Mouse (Mus musculus) spleen, postnatal 4 days (tissue): ENCODE measurements around the gene Twnk.
"Not testable (repeated sequence)": the region's sequence is repeated elsewhere in the genome, so short reads cannot be mapped to it uniquely, and the experiment has no call there.

Source experiments
- DNase-seq, 2 experiments: peaks; one replicate each; pipeline ENCODE4 v3.0.0; 2022; ENCODE audit warnings: low spot score in 2 of 2

Twnk gene

DNA sequence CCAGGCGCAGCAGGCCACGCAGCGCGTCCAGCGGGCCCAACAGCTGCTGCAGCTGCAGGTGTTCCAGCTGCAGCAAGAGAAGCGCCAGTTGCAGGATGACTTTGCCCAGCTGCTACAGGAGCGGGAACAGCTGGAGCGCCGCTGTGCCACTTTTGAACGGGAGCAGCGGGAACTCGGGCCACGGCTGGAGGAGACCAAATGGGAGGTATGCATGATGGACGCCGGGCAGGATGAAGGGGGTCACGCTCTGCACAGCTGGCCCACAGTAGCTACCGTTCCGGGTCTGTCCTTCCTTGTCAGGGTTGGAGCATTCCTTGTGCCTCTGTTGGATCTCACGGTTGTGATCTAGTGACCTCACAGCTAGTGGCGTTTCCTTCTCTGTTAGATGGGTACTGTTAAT, 19.3 kb downstream of the Twnk start:
- no peak for DNase-seq

DNA sequence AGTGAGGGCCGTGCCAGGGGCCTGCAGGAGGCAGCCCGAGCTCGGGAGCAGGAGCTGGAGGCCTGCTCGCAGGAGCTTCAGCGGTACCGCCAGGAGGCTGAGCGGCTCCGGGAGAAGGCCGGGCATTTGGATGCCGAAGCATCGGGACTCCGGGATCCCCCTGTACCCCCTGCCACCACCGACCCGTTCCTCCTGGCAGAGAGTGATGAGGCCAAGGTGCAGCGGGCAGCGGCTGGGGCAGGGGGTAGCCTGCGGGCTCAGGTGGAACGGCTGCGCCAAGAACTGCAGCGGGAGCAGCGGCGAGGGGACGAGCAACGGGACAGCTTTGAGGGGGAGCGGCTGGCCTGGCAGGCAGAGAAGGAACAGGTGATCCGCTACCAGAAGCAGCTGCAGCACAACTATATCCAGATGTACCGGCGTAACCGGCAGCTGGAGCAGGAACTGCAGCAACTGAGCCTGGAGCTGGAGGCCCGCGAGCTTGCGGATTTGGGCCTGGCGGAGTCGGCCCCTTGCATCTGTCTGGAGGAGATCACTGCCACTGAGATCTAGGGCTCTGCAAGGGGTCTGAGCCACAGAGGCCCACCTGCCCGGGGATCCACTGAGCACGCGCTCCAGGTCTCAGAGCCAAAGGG, 20.6 kb downstream of the Twnk start:
- no peak for DNase-seq

DNA sequence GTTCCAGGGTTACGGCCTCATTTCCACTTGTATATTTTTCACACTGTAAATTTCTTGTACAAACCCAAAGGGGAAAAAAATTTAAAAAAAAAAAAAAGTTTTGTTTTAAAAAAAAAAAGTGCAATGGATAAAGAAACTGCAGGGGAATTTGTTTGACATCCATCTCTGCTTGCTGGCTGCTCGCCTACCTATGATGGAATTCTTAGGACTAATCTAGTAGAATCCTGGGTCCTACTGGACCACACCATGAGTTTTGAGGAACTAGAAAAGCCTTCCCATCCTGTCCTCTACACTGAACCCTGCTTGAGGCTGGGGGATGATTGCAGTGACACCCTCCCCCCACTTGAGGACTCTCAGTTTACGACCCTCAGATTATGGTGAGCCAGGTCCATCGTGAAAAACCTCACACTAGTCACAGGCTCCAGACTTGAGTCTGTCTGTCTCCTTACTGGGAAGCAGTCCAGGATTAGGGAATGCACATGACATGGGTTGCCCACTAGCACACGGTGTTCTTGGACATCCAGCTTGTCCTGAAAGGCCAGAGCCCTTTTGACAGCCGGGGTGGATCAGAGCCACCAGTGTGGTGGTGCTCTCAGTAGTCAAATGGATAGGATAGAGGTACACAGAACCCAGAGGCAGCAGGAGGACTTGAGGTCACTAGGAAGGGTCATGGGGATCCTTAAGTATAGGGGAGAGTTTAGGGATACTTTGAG, 21.7 kb downstream of the Twnk start:
- no peak for DNase-seq

DNA sequence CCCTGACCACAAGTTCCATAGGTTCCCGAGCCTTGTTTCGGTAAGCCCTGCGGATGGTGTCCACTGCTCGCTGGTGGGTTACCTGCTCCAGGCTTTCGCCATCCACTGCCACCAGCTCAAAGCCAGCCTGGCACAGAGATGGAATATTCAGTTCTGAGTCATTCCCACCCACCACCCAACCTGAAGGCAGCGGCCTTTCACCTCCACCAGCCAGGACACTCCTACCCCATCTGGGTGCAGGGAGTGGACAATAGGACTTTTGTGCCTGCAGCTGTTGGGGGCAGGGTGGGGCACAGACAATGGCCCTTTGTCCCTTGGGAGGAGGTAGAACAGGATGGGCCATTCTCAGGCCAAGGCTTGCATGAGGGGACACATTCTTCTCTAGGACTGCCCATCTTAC, 22.4 kb downstream of the Twnk start:
- no peak for DNase-seq

DNA sequence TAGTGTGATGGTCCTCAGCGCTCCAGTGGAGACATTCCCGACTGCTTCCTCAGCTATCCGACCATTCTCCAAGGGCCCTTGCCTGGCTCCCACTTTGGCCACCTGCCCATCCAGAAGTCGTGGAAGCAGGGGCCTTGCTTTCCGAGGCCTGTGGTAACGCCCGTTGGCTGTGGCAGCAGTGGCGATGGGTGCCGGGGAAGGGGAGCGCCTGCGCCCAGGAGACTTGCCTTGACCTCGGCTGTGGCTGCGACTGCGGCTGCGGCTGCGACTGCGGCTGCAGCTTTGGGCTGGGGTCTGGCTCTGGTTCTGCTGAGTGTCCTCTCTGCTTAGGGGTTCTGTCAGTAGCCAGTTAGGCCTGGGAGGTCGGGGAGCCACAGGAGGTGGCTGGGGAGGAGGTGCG, 23.3 kb downstream of the Twnk start:
- peak in 1 of 2 experiments; percentile 61 for DNase-seq

DNA sequence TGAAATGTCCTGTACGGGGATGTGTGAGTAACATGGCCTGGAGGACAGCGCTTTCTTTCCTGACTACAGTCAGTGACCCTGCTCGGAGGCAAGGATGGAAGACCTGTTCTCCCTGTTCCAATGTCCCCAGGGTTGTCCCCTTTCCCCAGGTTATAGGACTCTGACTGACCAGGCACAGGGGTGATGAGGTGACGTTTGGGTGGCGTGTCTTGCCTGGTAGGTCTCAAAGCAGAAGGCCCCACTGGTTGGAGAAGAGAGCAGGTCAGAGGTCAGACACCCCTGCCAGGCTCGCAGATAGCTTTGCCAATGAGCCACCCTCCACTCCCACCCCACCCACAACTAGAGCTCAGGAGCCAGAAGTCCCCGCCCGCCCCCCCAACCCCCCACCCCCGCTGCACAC, 24.1 kb downstream of the Twnk start:
- DNase-seq = no peak

DNA sequence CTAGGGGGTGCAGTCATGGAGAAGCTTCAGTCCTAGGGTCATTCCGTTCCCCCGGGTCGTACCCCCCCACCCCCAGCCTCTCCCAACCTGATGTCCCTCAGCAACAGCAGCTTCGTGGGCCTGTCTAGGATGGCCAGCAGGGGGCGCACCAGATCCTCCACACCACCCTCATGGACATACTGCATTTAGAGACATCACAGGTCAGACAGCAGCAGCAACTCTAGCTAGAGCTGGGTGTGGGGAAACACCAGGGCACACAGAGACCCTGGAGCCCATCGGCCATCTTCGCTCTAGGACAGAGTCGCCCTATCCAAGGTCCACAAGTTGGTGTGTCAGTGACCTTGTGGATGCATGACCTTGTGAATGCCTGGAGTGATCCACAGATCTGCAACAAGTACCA, 24.6 kb downstream of the Twnk start:
- peak; percentile 63 to 87 for DNase-seq

DNA sequence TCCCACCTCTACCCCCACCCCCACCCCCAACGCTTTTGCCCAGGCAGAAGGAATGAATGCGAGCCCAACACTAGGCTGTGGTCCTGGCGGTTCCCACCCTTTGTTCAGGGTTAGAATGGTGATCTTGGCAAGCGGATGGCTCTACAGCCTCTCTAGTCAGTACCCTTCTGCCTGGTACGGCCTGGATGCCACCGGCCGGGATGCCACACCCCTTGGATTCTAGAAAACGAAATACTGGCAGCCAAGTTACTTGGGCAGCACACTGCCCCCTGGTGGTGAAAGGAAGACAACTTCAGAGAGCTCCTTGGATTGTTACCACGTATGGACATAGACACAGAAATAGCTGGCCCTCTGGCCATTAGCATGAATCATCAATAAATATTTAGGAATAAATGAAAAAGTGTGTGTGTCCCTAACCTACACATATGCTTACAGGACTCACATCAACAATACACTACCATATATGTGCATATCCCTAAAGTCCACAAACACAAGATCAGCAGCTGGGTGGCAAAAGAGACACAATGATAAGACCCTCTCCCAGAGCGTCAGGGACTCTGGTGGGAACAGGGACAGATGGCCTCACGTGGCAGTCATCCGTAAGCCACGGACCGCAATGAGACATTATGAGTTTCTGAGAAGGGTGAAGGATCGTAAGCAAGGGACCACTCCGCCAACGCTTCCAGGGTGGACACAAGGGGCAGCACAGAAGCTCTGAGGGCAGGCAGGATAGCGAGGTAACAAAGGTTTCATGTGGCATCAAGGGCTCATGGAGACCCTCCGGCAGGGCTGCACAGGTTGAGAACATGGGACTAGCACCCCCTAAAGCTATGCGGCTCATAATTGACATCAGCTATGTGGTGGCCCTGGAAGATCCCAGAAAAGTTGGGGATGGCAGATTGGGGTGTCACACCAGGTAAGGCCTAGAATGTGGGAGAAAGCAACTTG, 25.6 kb downstream of the Twnk start:
- DNase-seq = peak; percentile 67 to 88

DNA sequence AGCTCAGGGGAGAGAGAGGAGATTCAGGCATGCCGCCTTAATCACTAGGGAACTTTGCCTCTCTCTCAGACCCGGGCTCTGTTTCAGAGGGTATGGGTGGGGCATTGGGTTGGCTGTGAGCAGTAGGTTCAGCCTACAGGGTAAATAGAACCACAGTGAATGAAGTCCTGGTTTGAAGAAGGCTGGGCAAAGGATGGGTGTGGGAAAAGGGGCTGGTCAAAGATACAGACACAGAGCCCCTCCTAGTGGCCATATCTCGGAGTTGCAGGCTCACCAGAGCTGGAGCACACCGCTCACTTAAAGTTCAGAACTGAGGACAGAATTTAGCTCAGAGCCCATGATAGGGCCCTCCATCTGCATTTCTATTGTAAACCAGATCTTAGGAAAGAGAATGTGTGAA, 26.3 kb downstream of the Twnk start:
- DNase-seq = peak; percentile 67 to 87

DNA sequence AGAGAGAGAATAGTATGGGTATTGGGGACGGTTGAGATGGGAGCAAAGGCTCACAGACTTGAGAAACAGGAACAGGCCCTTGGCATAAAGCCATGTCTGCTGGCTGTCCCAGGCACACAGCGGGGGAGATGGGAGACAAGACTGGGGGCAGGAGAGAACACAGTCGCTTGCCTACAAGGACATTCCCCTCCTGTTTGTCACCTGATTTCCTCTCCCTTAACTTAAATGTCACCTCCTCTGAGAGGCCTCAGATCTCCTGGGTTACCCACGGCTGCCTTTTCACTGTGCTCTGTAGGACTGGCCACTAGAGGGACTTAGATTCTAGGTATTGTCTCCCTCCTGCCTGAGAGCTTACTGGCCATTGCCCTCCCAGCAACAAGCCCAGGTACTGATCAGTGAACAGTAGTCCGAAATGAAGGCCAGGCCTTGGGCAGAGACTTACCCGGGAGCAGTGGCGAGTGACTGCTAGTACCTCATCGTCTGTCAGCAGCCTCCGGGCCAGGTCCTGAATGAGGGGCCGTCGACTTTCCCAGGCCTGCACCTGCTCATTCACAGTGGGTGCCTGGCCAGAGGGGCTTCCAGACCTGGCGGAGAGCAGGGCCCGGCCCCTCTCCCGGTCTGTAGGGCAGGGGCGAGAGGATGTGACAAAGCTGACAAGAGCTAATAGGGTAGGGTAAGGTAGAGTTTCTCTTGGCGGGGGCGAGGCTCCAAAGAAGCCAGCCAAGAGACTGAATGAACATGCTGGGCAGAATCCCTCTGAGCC, 27.3 kb downstream of the Twnk start:
- DNase-seq = no peak

DNA sequence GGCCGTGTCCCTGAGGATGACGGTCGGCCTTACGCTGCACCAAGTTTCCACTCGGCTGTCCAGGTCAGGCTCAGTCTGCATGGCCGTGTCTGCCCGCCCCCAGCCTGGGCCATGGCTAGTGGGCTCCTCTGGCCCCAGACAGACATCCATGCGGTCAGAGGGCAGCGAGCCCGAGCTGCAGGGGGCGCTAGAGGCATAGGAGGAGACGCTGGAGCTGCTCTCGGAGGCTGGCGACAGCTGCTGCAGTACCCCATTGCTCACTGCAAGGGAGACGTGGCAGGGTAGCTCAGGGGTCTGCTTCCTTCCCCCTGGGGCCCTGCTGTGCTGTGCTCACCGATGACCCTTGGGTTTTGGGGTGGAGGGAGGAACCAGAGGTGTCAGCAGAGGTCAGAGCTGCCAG, 31.4 kb downstream of the Twnk start:
- peak; percentile 66 to 87 for DNase-seq

DNA sequence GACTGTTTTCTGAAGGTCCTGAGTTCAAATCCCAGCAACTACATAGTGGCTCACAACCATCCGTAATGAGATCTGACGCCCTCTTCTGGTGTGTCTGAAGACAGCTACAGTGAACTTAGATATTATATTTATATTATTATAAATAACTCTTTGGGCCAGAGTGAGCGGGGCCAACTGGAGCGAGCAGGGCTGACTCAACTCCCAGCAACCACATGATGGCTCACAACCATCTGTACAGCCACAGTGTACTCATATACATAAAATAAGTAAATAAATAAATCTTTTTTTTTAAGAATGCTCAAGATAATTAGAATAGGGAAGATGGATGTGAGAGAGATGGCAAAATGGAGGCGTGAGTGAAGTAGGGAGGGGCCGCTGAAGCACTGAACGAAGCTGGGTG, 32.7 kb downstream of the Twnk start:
- DNase-seq = not testable (repeated sequence)

DNA sequence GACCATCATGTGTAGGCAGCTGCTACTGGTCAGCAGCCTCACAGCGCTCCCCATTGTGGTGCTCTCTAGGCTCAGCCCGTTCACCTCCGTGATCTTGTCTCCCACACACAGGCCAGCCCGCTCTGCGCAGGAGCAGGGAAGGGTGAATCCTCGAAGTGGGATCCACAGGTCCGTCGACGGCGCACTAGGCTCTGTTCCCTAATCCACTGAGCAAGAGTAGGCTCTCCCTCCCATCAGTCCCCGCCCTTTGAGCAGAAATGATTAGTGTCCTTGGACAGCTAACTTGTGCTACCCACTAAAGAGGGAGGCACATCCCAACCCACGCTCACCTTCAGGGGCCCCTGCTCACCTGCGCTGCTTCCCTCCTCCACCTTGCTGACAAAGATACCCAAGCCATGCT, 34.8 kb downstream of the Twnk start:
- no peak for DNase-seq

DNA sequence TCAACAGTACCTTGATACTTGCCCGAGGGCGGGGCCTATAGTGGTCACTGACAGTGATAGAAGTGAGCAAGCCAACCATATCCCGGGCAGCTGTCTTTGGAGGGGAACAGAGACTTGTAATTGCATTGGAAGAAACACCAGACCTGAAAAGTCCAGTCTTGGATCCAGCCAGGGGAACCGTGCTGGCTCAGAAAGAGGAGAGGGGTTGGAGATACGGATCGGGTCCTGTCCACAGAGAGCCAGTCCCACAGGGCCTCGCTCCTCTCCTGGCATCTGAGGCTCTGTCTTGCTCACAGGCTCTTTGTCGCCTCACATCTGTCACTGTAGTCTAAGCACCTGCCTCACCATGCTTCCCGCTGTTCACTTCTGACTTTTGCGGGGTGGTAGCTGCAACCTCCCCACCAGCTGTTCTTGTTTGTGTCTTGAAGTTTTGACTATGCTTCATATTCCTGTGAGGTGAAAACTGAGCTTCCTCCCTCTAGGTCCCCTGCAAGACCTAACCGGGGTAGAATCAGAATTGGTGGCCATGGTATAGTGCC, 39.0 kb downstream of the Twnk start:
- no peak for DNase-seq

DNA sequence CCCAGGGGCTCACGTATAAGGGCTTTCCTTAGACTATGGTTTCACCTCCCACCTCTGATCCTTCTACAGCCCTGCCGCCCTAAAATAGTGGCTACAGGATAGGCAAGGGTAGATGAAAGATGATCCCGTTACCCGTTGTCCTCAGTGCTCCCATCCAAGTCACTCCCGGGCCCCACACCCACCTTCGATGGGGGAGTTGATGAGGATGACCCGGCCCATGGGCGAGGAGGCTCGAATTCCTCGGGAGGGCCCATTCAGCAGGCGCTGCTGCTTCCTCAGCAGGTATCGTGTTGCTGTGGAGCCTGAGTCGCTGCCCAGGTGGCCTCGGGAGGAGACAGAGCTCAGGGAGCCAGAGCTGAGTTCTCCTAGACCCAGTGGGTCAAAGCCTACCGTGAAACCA, 39.8 kb downstream of the Twnk start:
- no peak for DNase-seq

DNA sequence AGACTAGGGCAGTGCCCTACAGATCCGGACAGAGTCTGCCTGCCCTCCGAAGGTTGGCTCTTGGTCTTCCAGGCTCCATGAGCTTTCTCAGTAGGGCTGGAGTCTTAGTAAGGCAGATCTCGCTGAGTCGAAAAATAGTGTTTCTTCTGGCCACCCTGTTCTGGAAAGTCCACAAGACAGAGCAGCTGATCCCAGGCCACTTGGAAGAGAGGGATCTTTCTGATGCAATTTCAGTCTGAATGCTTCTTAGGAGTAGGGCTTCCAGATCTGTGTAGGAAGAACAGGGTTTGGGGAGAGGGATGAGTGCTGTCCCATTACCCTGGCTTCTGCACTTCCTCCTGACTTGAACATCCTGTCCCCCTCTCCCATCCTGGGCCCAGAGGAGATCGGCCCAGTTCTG, 40.2 kb downstream of the Twnk start, which contains the start of gene Pdzd7:
TSS of gene Pdzd7 (minus strand) at position 67 of the 400 bp plus-strand sequence.
- DNase-seq = no peak

DNA sequence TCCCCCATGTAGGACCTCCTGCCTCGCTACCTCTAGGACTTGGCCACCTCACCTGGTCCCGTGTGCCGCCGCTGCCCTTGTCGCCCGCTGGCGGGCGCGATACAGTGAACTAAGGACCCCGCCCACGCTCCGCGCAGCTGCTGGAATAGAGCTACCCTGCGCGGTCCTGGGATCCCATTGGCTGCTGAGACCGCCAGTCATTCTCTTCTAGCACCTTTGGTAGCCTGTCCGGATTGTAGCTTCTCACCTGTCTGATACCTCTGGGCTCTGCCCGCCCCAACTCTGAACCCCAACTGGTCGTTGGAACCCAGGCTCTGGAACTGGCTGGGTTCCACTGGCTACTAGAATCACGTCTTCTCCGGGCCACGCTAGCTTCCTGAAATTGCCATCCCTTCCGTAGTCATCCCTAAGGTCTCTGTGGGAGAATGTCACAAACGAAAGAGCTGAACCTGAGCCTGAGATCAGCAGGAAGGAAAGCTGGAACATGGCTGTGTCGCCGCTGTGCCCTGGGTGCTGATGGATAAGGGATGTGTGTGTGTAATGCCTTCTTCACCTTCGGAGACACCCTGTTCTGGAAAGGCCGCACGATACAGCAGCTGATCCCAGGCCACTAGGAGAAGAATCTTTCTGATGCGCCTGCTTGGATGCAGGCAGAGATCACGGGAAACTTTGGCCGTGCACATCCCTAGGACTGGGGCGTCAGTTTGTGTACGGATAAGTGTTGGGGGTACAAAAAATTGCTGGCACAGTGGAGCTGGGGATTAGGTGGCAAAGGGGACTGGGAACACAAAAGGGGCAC, 41.3 kb downstream of the Twnk start:
- peak; percentile 72 to 82 for DNase-seq

DNA sequence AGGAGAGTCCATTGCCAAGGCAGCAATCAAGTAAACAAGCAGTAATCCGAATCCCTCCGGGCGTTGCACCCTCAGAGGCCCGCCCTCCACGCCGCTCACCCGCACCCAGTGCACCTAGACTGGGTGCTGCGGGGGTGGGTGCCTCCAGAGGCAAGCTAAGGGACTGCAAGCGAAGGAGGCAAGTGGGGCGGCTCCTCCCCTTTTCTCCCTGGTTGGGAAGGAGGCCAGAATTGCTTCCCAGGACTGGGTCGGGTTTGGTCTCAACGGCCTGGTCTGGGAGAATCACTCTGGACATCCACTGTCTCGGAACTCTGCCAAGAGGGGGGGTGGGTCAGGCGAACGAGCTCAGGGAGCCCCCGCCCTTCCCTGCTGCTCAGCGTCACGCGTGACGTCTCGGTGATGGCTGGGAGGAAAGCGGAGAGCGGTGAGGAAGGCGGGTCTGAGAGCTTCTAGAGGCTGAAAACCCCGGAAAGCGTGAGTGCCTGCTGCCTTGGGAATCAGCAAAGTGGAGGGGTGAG, 42.0 kb downstream of the Twnk start, which contains the start of gene Sfxn3:
TSS of gene Sfxn3 (plus strand) at position 87 of the 518 bp plus-strand sequence.
- DNase-seq = peak; percentile 84 to 91

DNA sequence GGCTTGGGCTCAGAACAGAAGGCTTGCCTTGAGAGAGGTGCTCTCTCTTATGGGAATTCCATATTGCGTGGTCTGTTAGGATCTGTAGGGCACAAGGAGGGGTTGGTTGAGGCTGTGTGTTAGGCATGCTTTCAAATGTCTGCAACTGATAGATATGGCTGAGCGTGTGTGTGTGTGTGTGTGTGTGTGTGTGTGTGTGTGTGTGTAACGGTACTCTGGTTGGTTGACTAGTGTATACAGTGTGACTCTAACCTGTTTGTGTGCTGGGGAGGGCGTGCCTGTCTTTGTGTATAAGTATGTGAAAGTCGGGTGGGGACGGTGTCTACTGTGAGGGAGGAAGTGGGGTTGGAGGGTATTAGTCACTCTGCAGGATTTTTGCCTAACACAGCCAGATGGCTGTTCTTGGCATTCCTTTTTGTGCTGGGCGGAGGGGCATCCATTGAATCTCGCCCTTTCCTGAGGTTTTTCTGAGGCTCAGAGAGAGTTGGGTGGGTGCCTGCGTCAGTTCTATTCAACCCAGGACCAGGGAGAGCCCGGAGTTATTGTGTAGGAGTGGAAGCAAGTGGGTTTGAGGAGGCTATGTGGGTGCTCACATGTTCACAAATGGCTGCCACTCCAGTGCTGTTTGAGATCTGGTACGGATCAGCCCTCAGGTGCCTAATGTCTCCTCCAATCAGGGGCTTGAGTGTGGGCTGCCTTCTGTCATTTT, 42.6 kb downstream of the Twnk start:
- DNase-seq = peak in 1 of 2 experiments; percentile 53
